Mouse (Mus musculus): ENCODE measurements around the gene Ppp1r15b. TPM values are rescaled to one million over a fixed set of nuclear protein-coding genes. Genes with fewer than 3 reads are reported as not detected.
A peak's percentile ranks its signal among the peaks of the same experiment; 100 is the strongest.

The Ppp1r15b gene
- polyA plus RNA-seq, 1 experiment from 2014 or later = 55.3 TPM

- no peak overlapping the region for H3K4me3 ChIP-seq (replicated peaks; ENCODE audit: low read length)
- WGBS = 42% methylated on average over 8 of the region's 8 CpGs
- ATAC-seq (ENCODE audit: insufficient read depth, low FRiP score) = no peak
Observed at GRCm38 (mm10) chr1:133177480-133178172, 46.7 kb downstream of the Ppp1r15b start.

GRCm38 (mm10) chr1:133178732-133179440 lies 47.9 kb downstream of the Ppp1r15b start:
- ATAC-seq (ENCODE audit: insufficient read depth, low FRiP score) = no peak

More at GRCm38 (mm10) chr1:133177480-133178172, 46.7 kb downstream of the Ppp1r15b start:
- H3K27ac ChIP-seq (ENCODE audit: low read length) = peak overlapping the region; percentile 20; the same call in 1 of the 2 replicates
- H3K9me3 ChIP-seq (replicated peaks; ENCODE audit: control insufficient read depth, low read length) = no peaks in the 10 kb centered on the region
- no peaks in the 10 kb centered on the region for H3K27me3 ChIP-seq (ENCODE audit: control insufficient read depth, insufficient read depth, low read length)
- no peaks in the 10 kb centered on the region for H3K36me3 ChIP-seq (ENCODE audit: control insufficient read depth, insufficient read depth, low read length)
- no peak overlapping the region for H3K4me2 ChIP-seq (ENCODE audit: low read depth, low read length)
- H3K9ac ChIP-seq (ENCODE audit: low read length) = no peak overlapping the region
- H3K4me1 ChIP-seq (ENCODE audit: control insufficient read depth, insufficient read depth, low read length) = peaks cover under 1% of the 10 kb centered on the region; the same call in 1 of the 2 replicates

GRCm38 (mm10) chr1:133181072-133182015 lies 50.4 kb downstream of the Ppp1r15b start:
- peak; percentile 73 for ATAC-seq (ENCODE audit: insufficient read depth, low FRiP score)
- peak overlapping the region; percentile 70 for H3K4me2 ChIP-seq (ENCODE audit: low read depth, low read length)
- peaks cover 9% of the 10 kb centered on the region; the same call in 1 of the 2 replicates for H3K4me1 ChIP-seq (ENCODE audit: control insufficient read depth, insufficient read depth, low read length)
- H3K9me3 ChIP-seq (replicated peaks; ENCODE audit: control insufficient read depth, low read length) = no peaks in the 10 kb centered on the region
- peak overlapping the region; percentile 11; the same call in 1 of the 2 replicates for H3K27ac ChIP-seq (ENCODE audit: low read length)
- H3K27me3 ChIP-seq (ENCODE audit: control insufficient read depth, insufficient read depth, low read length) = no peaks in the 10 kb centered on the region
- H3K9ac ChIP-seq (ENCODE audit: low read length) = peak overlapping the region; percentile 67
- WGBS = 3% methylated on average over 31 of the region's 31 CpGs
- H3K36me3 ChIP-seq (ENCODE audit: control insufficient read depth, insufficient read depth, low read length) = no peaks in the 10 kb centered on the region
- peak overlapping the region; percentile 48 for H3K4me3 ChIP-seq (replicated peaks; ENCODE audit: low read length)

More at GRCm38 (mm10) chr1:133178732-133179440, 47.9 kb downstream of the Ppp1r15b start:
- Histone ChIP-seq H3K4me2 (ENCODE audit: low read depth, low read length) (no peak overlapping the region), H3K4me1 (ENCODE audit: control insufficient read depth, insufficient read depth, low read length) (peaks cover 9% of the 10 kb centered on the region; the same call in 1 of the 2 replicates), H3K9ac (ENCODE audit: low read length) (peak overlapping the region; percentile 15), H3K27ac (ENCODE audit: low read length) (peak overlapping the region; percentile 20), H3K9me3 (replicated peaks; ENCODE audit: control insufficient read depth, low read length) (no peaks in the 10 kb centered on the region), H3K4me3 (replicated peaks; ENCODE audit: low read length) (no peak overlapping the region), H3K27me3 (ENCODE audit: control insufficient read depth, insufficient read depth, low read length) (no peaks in the 10 kb centered on the region), H3K36me3 (ENCODE audit: control insufficient read depth, insufficient read depth, low read length) (no peaks in the 10 kb centered on the region)
- WGBS = 68% methylated on average over 11 of the region's 11 CpGs

- Histone ChIP-seq H3K4me2 (ENCODE audit: low read depth, low read length) (peak overlapping the region; percentile 70), H3K4me1 (ENCODE audit: control insufficient read depth, insufficient read depth, low read length) (peaks cover 9% of the 10 kb centered on the region; the same call in 1 of the 2 replicates), H3K4me3 (replicated peaks; ENCODE audit: low read length) (peak overlapping the region; percentile 48), H3K27ac (ENCODE audit: low read length) (peak overlapping the region; percentile 13; the same call in 1 of the 2 replicates), H3K9ac (ENCODE audit: low read length) (peak overlapping the region; percentile 67), H3K36me3 (ENCODE audit: control insufficient read depth, insufficient read depth, low read length) (no peaks in the 10 kb centered on the region), H3K9me3 (replicated peaks; ENCODE audit: control insufficient read depth, low read length) (no peaks in the 10 kb centered on the region), H3K27me3 (ENCODE audit: control insufficient read depth, insufficient read depth, low read length) (no peaks in the 10 kb centered on the region)
- WGBS = 1% methylated on average over 25 of the region's 25 CpGs
- no peak for ATAC-seq (ENCODE audit: insufficient read depth, low FRiP score)
Observed at GRCm38 (mm10) chr1:133182016-133182705, 51.2 kb downstream of the Ppp1r15b start.

- no peak for ATAC-seq (ENCODE audit: insufficient read depth, low FRiP score)
- peak overlapping the region; percentile 70 for H3K4me2 ChIP-seq (ENCODE audit: low read depth, low read length)
- H3K4me1 ChIP-seq (ENCODE audit: control insufficient read depth, insufficient read depth, low read length) = peaks cover 9% of the 10 kb centered on the region; the same call in 1 of the 2 replicates
- H3K9ac ChIP-seq (ENCODE audit: low read length) = peak overlapping the region; percentile 67
- H3K27ac ChIP-seq (ENCODE audit: low read length) = 0 out of 2 replicates have a peak overlapping the region, but pooled peaks have one; percentile 13
- no peaks in the 10 kb centered on the region for H3K36me3 ChIP-seq (ENCODE audit: control insufficient read depth, insufficient read depth, low read length)
- H3K9me3 ChIP-seq (replicated peaks; ENCODE audit: control insufficient read depth, low read length) = no peaks in the 10 kb centered on the region
- 8% methylated on average over 16 of the region's 16 CpGs for WGBS
- H3K4me3 ChIP-seq (replicated peaks; ENCODE audit: low read length) = peak overlapping the region; percentile 48
- no peaks in the 10 kb centered on the region for H3K27me3 ChIP-seq (ENCODE audit: control insufficient read depth, insufficient read depth, low read length)
Observed at GRCm38 (mm10) chr1:133182706-133183095, 51.8 kb downstream of the Ppp1r15b start.

- peaks cover 9% of the 10 kb centered on the region; the same call in 1 of the 2 replicates for H3K4me1 ChIP-seq (ENCODE audit: control insufficient read depth, insufficient read depth, low read length)
- H3K27me3 ChIP-seq (ENCODE audit: control insufficient read depth, insufficient read depth, low read length) = no peaks in the 10 kb centered on the region
- no peak for ATAC-seq (ENCODE audit: insufficient read depth, low FRiP score)
- no peaks in the 10 kb centered on the region for H3K36me3 ChIP-seq (ENCODE audit: control insufficient read depth, insufficient read depth, low read length)
- WGBS = 57% methylated on average over 16 of the region's 16 CpGs
- H3K27ac ChIP-seq (ENCODE audit: low read length) = no peak overlapping the region
- 0 out of 2 replicates have a peak overlapping the region, but pooled peaks have one; percentile 32 for H3K9ac ChIP-seq (ENCODE audit: low read length)
- peak overlapping the region; percentile 70; the same call in 1 of the 2 replicates for H3K4me2 ChIP-seq (ENCODE audit: low read depth, low read length)
- no peak overlapping the region for H3K4me3 ChIP-seq (replicated peaks; ENCODE audit: low read length)
- H3K9me3 ChIP-seq (replicated peaks; ENCODE audit: control insufficient read depth, low read length) = no peaks in the 10 kb centered on the region
Observed at GRCm38 (mm10) chr1:133183141-133183925, 52.4 kb downstream of the Ppp1r15b start.

GRCm38 (mm10) chr1:133187948-133188680 lies 57.2 kb downstream of the Ppp1r15b start:
- no peak for ATAC-seq (ENCODE audit: insufficient read depth, low FRiP score)
- Histone ChIP-seq H3K27me3 (ENCODE audit: control insufficient read depth, insufficient read depth, low read length) (no peaks in the 10 kb centered on the region), H3K27ac (ENCODE audit: low read length) (peak overlapping the region; percentile 30; the same call in 1 of the 2 replicates), H3K9ac (ENCODE audit: low read length) (no peak overlapping the region), H3K4me2 (ENCODE audit: low read depth, low read length) (no peak overlapping the region), H3K4me3 (replicated peaks; ENCODE audit: low read length) (no peak overlapping the region), H3K9me3 (replicated peaks; ENCODE audit: control insufficient read depth, low read length) (no peaks in the 10 kb centered on the region), H3K4me1 (ENCODE audit: control insufficient read depth, insufficient read depth, low read length) (peaks cover 9% of the 10 kb centered on the region), H3K36me3 (ENCODE audit: control insufficient read depth, insufficient read depth, low read length) (no peaks in the 10 kb centered on the region)
- WGBS = 36% methylated on average over 4 of the region's 4 CpGs
